Mouse (Mus musculus) MEL (cell line): ENCODE measurements around the gene Tdrd12. TPM values are rescaled to one million over a fixed set of nuclear protein-coding genes. Genes with fewer than 3 reads are reported as not detected.

Experiments
- DNase-seq: peaks from one replicate; pipeline ENCODE4 v3.0.0; 2011; ENCODE audit warnings: low read depth, low spot score
- H3K27ac ChIP-seq: 2 replicates; pipeline ENCODE4 v1.5.1; 2012; ENCODE audit warnings: low read depth, mild to moderate bottlenecking, control low read depth, low read length, moderate library complexity; ENCODE audit not compliant: control insufficient read depth
- H3K27me3 ChIP-seq, 2 experiments: fragments of 150-350 bp in 1 of 2; sonication (generic) in 1 of 2; 2 replicates each; pipeline ENCODE4 v1.6.1; 2012; ENCODE audit warnings: low read length in 2 of 2, mild to moderate bottlenecking in 2 of 2, improper control_type of control experiment in 1 of 2, moderate library complexity in 1 of 2; ENCODE audit not compliant: insufficient read depth in 2 of 2, control insufficient read depth in 1 of 2
- H3K36me3 ChIP-seq, 2 experiments: 2 replicates each; pipeline ENCODE4 v1.6.1; 2012 to 2014; ENCODE audit warnings: low read length in 2 of 2, improper control_type of control experiment in 1 of 2, inconsistent platforms in 1 of 2, mild to moderate bottlenecking in 1 of 2; ENCODE audit not compliant: insufficient read depth in 2 of 2, control insufficient read depth in 1 of 2
- H3K4me1 ChIP-seq, 2 experiments: fragments of 150-350 bp in 1 of 2; sonication (generic) in 1 of 2; 2 replicates each; pipeline ENCODE4 v1.6.1; 2012; ENCODE audit warnings: low read length in 2 of 2, improper control_type of control experiment in 1 of 2, mild to moderate bottlenecking in 1 of 2; ENCODE audit not compliant: insufficient read depth in 2 of 2, control insufficient read depth in 1 of 2
- H3K4me3 ChIP-seq, 2 experiments: fragments of 150-350 bp in 1 of 2; sonication (generic) in 1 of 2; 2 replicates each; pipeline ENCODE4 v1.5.1; 2012; ENCODE audit warnings: low read depth in 2 of 2, low read length in 2 of 2, mild to moderate bottlenecking in 2 of 2, moderate library complexity in 2 of 2, control low read depth in 1 of 2, improper control_type of control experiment in 1 of 2; ENCODE audit not compliant: control insufficient read depth in 1 of 2, insufficient read depth in 1 of 2
- H3K79me2 ChIP-seq: 2 replicates; pipeline ENCODE4 v1.6.1; 2012; ENCODE audit warnings: mild to moderate bottlenecking, low read length, moderate library complexity; ENCODE audit not compliant: control insufficient read depth, poor library complexity, insufficient read depth
- H3K9ac ChIP-seq: 2 replicates; pipeline ENCODE4 v1.6.1; 2012; ENCODE audit warnings: low read depth, mild to moderate bottlenecking, control low read depth, low read length, moderate library complexity; ENCODE audit not compliant: control insufficient read depth, poor library complexity, severe bottlenecking
- H3K9me3 ChIP-seq: fragments of 150-350 bp; sonication (generic); replicated peaks from 2 replicates; pipeline ENCODE4 v1.6.1; 2012; ENCODE audit warnings: mild to moderate bottlenecking, low read length, improper control_type of control experiment, moderate library complexity; ENCODE audit not compliant: insufficient read depth
- BHLHE40 ChIP-seq: IDR thresholded peaks from 2 replicates; pipeline ENCODE4 v1.6.1; 2012; ENCODE audit warnings: low read depth, mild to moderate bottlenecking, inconsistent platforms, low read length, improper control_type of control experiment, borderline replicate concordance
- CHD1 ChIP-seq: IDR thresholded peaks from 2 replicates; pipeline ENCODE4 v1.6.1; 2012; ENCODE audit warnings: low read depth, mild to moderate bottlenecking, inconsistent platforms, low read length, improper control_type of control experiment
- CHD2 ChIP-seq: IDR thresholded peaks from 2 replicates; pipeline ENCODE4 v1.6.1; 2011; ENCODE audit warnings: low read length, improper control_type of control experiment
- CTCF ChIP-seq, 3 experiments: IDR thresholded peaks in 2 of 3; conservative IDR thresholded peaks in 1 of 3; 2 replicates each; pipeline ENCODE4 v1.5.1; 2011 to 2012; ENCODE audit warnings: low read length in 3 of 3, low read depth in 2 of 3, mild to moderate bottlenecking in 2 of 3, improper control_type of control experiment in 1 of 3, inconsistent platforms in 1 of 3, mixed read lengths in 1 of 3, moderate library complexity in 1 of 3; ENCODE audit not compliant: control insufficient read depth in 1 of 3, insufficient read depth in 1 of 3, poor library complexity in 1 of 3, severe bottlenecking in 1 of 3
- E2F4 ChIP-seq: IDR thresholded peaks from 2 replicates; pipeline ENCODE4 v1.6.1; 2011; ENCODE audit warnings: low read depth, low read length, improper control_type of control experiment, borderline replicate concordance
- ETS1 ChIP-seq: IDR thresholded peaks from 2 replicates; pipeline ENCODE4 v1.6.1; 2012; ENCODE audit warnings: low read depth, mild to moderate bottlenecking, inconsistent platforms, low read length, improper control_type of control experiment, moderate library complexity
- GATA1 ChIP-seq: IDR thresholded peaks from 2 replicates; pipeline ENCODE4 v1.6.1; 2011; ENCODE audit warnings: low read depth, low read length, improper control_type of control experiment
- HCFC1 ChIP-seq: IDR thresholded peaks from 2 replicates; pipeline ENCODE4 v1.6.1; 2012; ENCODE audit warnings: low read depth, mild to moderate bottlenecking, inconsistent platforms, low read length, improper control_type of control experiment, moderate library complexity
- JUND ChIP-seq: IDR thresholded peaks from 2 replicates; pipeline ENCODE4 v1.6.1; 2011; ENCODE audit warnings: low read depth, mild to moderate bottlenecking, improper control_type of control experiment, low read length
- KAT2A ChIP-seq: conservative IDR thresholded peaks from 2 replicates; pipeline ENCODE4 v1.6.1; 2012; ENCODE audit warnings: low read depth, low read length, improper control_type of control experiment, inconsistent platforms
- MAFK ChIP-seq: IDR thresholded peaks from 2 replicates; pipeline ENCODE4 v1.6.1; 2011; ENCODE audit warnings: low read depth, mild to moderate bottlenecking, low read length, improper control_type of control experiment, borderline replicate concordance
- MAZ ChIP-seq: IDR thresholded peaks from 2 replicates; pipeline ENCODE4 v1.6.1; 2012; ENCODE audit warnings: low read depth, mild to moderate bottlenecking, inconsistent platforms, low read length, improper control_type of control experiment
- MEF2A ChIP-seq: IDR thresholded peaks from 2 replicates; pipeline ENCODE4 v1.6.1; 2014; ENCODE audit warnings: low read depth, mild to moderate bottlenecking, inconsistent platforms, low read length, improper control_type of control experiment; ENCODE audit not compliant: poor library complexity, insufficient replicate concordance, severe bottlenecking; ENCODE audit errors: extremely low read depth
- MXI1 ChIP-seq: IDR thresholded peaks from 2 replicates; pipeline ENCODE4 v1.6.1; 2011; ENCODE audit warnings: mild to moderate bottlenecking, low read depth, low read length, improper control_type of control experiment
- MYC ChIP-seq: IDR thresholded peaks from 2 replicates; pipeline ENCODE4 v1.6.1; 2011; ENCODE audit warnings: low read depth, mild to moderate bottlenecking, low read length, improper control_type of control experiment, moderate library complexity
- NELFE ChIP-seq: IDR thresholded peaks from 2 replicates; pipeline ENCODE4 v1.6.1; 2011; ENCODE audit warnings: low read depth, low read length, improper control_type of control experiment
- NRF1 ChIP-seq: IDR thresholded peaks from 2 replicates; pipeline ENCODE4 v1.6.1; 2014; ENCODE audit warnings: low read depth, mild to moderate bottlenecking, inconsistent platforms, low read length, improper control_type of control experiment, moderate library complexity; ENCODE audit not compliant: poor library complexity, insufficient read depth, severe bottlenecking
- POLR2AphosphoS2 ChIP-seq: IDR thresholded peaks from 2 replicates; pipeline ENCODE4 v1.6.1; 2011; ENCODE audit warnings: low read length, improper control_type of control experiment
- POLR2AphosphoS5 ChIP-seq: IDR thresholded peaks from 2 replicates; pipeline ENCODE4 v1.6.1; 2012; ENCODE audit warnings: low read depth, borderline replicate concordance, mild to moderate bottlenecking, inconsistent platforms, low read length, moderate library complexity, mixed read lengths
- RAD21 ChIP-seq: IDR thresholded peaks from 2 replicates; pipeline ENCODE4 v1.6.1; 2011; ENCODE audit warnings: mild to moderate bottlenecking, low read depth, low read length, improper control_type of control experiment
- RCOR1 ChIP-seq: IDR thresholded peaks from 2 replicates; pipeline ENCODE4 v1.6.1; 2012; ENCODE audit warnings: low read depth, mild to moderate bottlenecking, inconsistent platforms, low read length, improper control_type of control experiment
- SMC3 ChIP-seq: IDR thresholded peaks from 2 replicates; pipeline ENCODE4 v1.6.1; 2011; ENCODE audit warnings: low read depth, low read length, improper control_type of control experiment
- TAL1 ChIP-seq: IDR thresholded peaks from 2 replicates; pipeline ENCODE4 v1.6.1; 2012; ENCODE audit warnings: mild to moderate bottlenecking, inconsistent platforms, low read length, moderate library complexity, mixed read lengths
- TBP ChIP-seq: IDR thresholded peaks from 2 replicates; pipeline ENCODE4 v1.8.0; 2011; ENCODE audit warnings: low read depth, low read length, improper control_type of control experiment
- TCF12 ChIP-seq: IDR thresholded peaks from 2 replicates; pipeline ENCODE4 v1.6.1; 2014; ENCODE audit warnings: low read depth, mild to moderate bottlenecking, inconsistent platforms, low read length, improper control_type of control experiment, moderate library complexity
- USF2 ChIP-seq, 2 experiments: IDR thresholded peaks; 2 replicates each; pipeline ENCODE4 v1.6.1; 2011 to 2012; ENCODE audit warnings: improper control_type of control experiment in 2 of 2, low read length in 2 of 2, borderline replicate concordance in 1 of 2, inconsistent platforms in 1 of 2, low read depth in 1 of 2, mild to moderate bottlenecking in 1 of 2; ENCODE audit not compliant: insufficient read depth in 1 of 2
- ZC3H11A ChIP-seq: IDR thresholded peaks from 2 replicates; pipeline ENCODE4 v1.6.1; 2012; ENCODE audit warnings: low read depth, mild to moderate bottlenecking, inconsistent platforms, low read length, improper control_type of control experiment
- ZKSCAN1 ChIP-seq: IDR thresholded peaks from 2 replicates; pipeline ENCODE4 v1.6.1; 2012; ENCODE audit warnings: low read depth, mild to moderate bottlenecking, inconsistent platforms, low read length, improper control_type of control experiment, moderate library complexity
- ZNF384 ChIP-seq: IDR thresholded peaks from 2 replicates; pipeline ENCODE4 v1.6.1; 2012; ENCODE audit warnings: low read depth, mild to moderate bottlenecking, inconsistent platforms, low read length, improper control_type of control experiment
- polyA plus RNA-seq, 2 experiments: library from polyadenylated mRNA; stranded (reverse) in 1 of 2; unstranded in 1 of 2; fragments of >175 nt in 1 of 2; fragments of >200 nt in 1 of 2; gene quantifications; 2 replicates each; pipeline versions ENCODE4 v1.2.1 to v1.2.4; 2012; ENCODE audit warnings: low replicate concordance in 2 of 2, low read depth in 1 of 2; ENCODE audit not compliant: insufficient read length in 2 of 2, insufficient read depth in 1 of 2, missing spikeins in 1 of 2
- total RNA-seq: library from RNA; depleted of rRNA; stranded (reverse); fragments of 300-350 nt; gene quantifications from 2 replicates; pipeline ENCODE4 v1.2.3, GENCODE M21; 2012

Tdrd12 gene
- total and polyA plus RNA-seq, 3 experiments: 0.25 to 0.50 TPM; not detected in 1

DNA sequence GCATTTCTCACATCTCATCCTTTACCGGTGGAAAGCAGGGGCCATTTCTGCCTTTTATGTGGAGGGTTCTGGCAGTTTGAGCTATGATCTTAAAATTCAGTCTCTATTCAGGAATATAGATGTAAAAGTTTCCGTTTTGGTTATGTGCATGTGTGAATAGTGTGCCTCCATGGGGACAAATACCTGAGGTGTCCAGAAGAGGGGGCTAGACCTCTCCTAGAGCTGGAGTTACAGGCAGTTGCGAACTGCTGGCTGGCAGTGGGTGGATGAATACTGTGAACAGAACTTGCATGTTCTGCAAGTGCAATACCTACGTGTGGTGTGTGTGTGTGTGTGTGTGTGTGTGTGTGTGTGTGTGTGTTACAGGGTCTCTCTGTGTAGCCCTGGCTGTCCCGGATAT lies 45.2 kb upstream of the Tdrd12 start:
- H3K4me1 ChIP-seq: peaks cover 0 to 10% of the 10 kb centered on the region in 2 experiments; a peak in 3 of 4 replicates
- peak; percentile 68 for DNase-seq
- H3K27ac ChIP-seq: no peak overlapping the region
- no peak overlapping the region for H3K4me3 ChIP-seq
- TF ChIP-seq ZC3H11A (0 out of 2 replicates have a peak, but pooled peaks have one; percentile 10), RCOR1 (no peak), CTCF (IDR thresholded peaks at IDR 0.05 in 2 of 3, conservative IDR thresholded peaks at IDR 0.05 in 1 of 3; ENCODE audit: control insufficient read depth in 1 of 3, insufficient read depth in 1 of 3, low read depth in 2 of 3, low read length in 3 of 3, poor library complexity in 1 of 3, severe bottlenecking in 1 of 3) (peak; percentile 43 to 60 (median 56)), RAD21 (peak; percentile 25), SMC3 (peak; percentile 44; the same call in 1 of the 2 replicates), BHLHE40 (no peak), E2F4 (no peak)
- H3K9ac ChIP-seq: no peak overlapping the region
- H3K27me3 ChIP-seq: no peaks in the 10 kb centered on the region
- H3K79me2 ChIP-seq: peaks cover 15% of the 10 kb centered on the region
- no peaks in the 10 kb centered on the region for H3K9me3 ChIP-seq
- peaks cover 0 to 2% of the 10 kb centered on the region in 2 experiments; a peak in 2 of 4 replicates for H3K36me3 ChIP-seq

- no peaks in the 10 kb centered on the region for H3K9me3 ChIP-seq
- H3K4me1 ChIP-seq: no peaks in the 10 kb centered on the region
- peak; percentile 88 for DNase-seq
- peaks cover 2% of the 10 kb centered on the region in 2 experiments; a peak in 1 of 4 replicates for H3K27me3 ChIP-seq
- no peaks in the 10 kb centered on the region for H3K79me2 ChIP-seq
- H3K36me3 ChIP-seq: no peaks in the 10 kb centered on the region; a peak in 1 of 4 replicates
- H3K9ac ChIP-seq: no peak overlapping the region
- no peak overlapping the region for H3K4me3 ChIP-seq
- H3K27ac ChIP-seq: no peak overlapping the region
- TF ChIP-seq ZC3H11A: peak; percentile 69
- TF ChIP-seq CTCF (IDR thresholded peaks at IDR 0.05 in 2 of 3, conservative IDR thresholded peaks at IDR 0.05 in 1 of 3; ENCODE audit: control insufficient read depth in 1 of 3, insufficient read depth in 1 of 3, low read depth in 2 of 3, low read length in 3 of 3, poor library complexity in 1 of 3, severe bottlenecking in 1 of 3): peak; percentile 86 to 94 (median 92)
- TF ChIP-seq POLR2AphosphoS2: no peak
- 0 out of 2 replicates have a peak, but pooled peaks have one; percentile 14 for TF ChIP-seq GATA1
- TF ChIP-seq JUND: no peak
- peak; percentile 82 for TF ChIP-seq SMC3
- TF ChIP-seq MYC: 0 out of 2 replicates have a peak, but pooled peaks have one; percentile 31
- TF ChIP-seq KAT2A: no peak
- no peak for TF ChIP-seq TCF12
- no peak for TF ChIP-seq TAL1
- TF ChIP-seq NRF1: no peak
- no peak for TF ChIP-seq E2F4
- no peak for TF ChIP-seq CHD1
- no peak for TF ChIP-seq ZKSCAN1
- no peak for TF ChIP-seq MAFK
- TF ChIP-seq ZNF384: no peak
- TF ChIP-seq ETS1: no peak
- no peak for TF ChIP-seq NELFE
- no peak for TF ChIP-seq TBP
- no peak for TF ChIP-seq USF2 (IDR thresholded peaks at IDR 0.05; ENCODE audit: borderline replicate concordance in 1 of 2, insufficient read depth in 1 of 2, low read depth in 1 of 2, low read length in 2 of 2)
- no peak for TF ChIP-seq MXI1
- 0 out of 2 replicates have a peak, but pooled peaks have one; percentile 7 for TF ChIP-seq RCOR1
- TF ChIP-seq POLR2AphosphoS5: no peak
- no peak for TF ChIP-seq CHD2
- no peak for TF ChIP-seq MEF2A
- TF ChIP-seq RAD21: peak; percentile 72
- TF ChIP-seq BHLHE40: no peak
- no peak for TF ChIP-seq MAZ
- TF ChIP-seq HCFC1: 0 out of 2 replicates have a peak, but pooled peaks have one; percentile 33
Observed at GRCm38 (mm10) chr7:35579849-35580248, 42.3 kb upstream of the Tdrd12 start.
